Mouse (Mus musculus): ENCODE measurements around the gene Hyal2.
A peak's percentile ranks its signal among the peaks of the same experiment; 100 is the strongest.

The Hyal2 gene

DNA sequence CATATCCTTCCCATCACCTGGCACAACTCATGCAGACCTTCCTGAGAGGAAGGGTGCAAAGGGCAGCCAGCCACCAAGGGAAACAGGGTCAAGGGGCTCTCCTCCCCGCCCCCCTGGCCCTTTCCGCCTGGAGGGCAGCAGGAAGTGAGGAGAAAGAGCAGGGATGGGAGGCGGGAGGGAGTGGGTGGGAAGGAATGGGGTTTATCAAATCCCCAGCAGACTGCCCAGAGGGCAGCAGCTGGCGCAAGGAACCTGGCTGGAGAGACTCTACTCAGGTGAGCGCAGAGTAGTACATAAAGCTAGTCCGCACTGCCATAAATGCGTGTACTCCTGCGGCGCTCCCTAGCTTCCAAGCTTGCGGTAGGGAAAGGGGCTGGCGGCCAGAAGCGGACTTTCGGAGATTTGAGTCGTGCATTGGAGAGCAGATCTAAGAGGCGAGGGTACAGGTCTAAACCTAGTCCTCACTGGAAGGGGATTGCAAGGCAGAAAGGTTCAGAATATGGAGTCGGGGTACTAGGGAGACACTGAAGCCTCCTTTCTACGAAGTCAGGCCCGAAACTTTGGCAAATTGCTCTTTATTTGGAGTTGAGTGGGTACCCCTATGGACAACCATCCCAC lies at the start of gene Hyal2:
TSS of gene Hyal2 (plus strand) at position 244 of the 618 bp plus-strand sequence.
- peak in 1 of 2 experiments; percentile 26 for DNase-seq

DNA sequence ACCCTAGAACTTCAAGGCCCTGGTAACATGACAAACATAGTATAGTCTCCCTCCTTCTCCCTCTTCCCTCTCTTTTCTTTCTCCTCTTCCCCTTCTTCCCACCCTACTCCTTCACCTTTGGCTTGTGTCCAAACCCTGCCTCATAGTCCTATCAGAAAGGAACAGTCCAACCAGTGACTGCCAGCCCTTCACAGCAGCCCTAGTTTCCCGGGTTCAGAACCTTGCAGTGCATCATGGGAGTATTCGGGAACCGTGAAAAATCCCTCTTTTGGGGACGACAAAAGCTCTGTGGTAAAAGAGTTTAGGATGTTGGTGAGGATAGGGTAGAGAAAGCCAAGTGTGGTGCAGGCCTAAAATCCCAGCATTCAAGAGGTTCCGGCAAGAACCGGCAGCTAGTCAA lies 47.4 kb upstream of the Hyal2 start:
- DNase-seq, result no peak

DNA sequence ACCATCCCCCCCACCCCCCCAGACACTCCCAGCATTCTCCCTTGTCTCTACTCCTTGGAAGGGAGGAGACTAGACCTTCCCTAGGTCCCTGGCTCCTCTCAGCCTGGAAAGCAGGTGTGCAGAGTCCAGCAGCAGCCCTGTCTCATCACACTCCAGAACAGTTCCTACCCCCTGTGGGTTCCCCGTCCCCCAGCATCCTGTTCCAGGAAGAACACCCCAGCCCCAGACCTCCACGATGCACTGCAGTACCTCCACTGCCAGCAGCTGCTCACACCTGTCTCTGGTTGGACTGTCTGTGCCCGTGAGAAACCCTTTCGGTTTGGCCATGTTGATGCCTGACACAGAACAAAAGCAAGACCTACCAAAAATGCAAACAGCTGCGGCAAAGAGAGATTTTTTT lies 46.6 kb upstream of the Hyal2 start:
- peak; percentile 61 to 75 for DNase-seq

DNA sequence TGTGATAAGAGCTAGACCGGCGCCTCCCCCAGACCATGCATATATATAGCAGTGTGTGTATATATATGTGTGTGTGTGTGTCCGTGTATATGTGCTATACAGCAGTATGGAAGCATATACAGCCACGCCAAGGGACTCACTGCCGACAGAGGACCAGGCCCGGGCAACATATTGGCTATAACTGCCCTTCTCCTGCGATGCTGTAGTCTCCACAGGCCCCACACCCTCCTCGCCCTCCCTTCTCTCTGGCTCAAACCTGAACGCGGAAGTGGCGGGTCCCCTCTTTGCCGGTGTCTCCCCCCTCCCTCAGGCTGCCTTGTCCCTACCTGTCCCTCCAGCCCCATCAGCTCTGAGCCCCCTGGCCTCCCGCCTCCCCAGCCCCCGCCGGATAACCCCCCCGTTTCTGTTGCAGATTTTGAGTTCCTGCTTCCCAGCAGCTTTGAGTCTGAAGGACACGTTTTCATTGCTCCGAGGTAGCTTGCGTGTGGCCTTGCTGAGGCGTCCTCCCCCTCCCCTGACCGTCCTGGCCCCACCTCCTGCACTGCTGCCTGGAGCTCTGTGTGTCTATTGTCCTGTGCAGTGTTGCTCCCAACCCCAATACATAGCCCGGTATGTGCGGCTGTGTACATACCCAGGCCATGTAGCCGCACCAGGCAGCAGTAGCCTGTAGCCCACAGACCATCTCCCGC lies 45.9 kb upstream of the Hyal2 start:
- DNase-seq, result peak; percentile 63 to 67

DNA sequence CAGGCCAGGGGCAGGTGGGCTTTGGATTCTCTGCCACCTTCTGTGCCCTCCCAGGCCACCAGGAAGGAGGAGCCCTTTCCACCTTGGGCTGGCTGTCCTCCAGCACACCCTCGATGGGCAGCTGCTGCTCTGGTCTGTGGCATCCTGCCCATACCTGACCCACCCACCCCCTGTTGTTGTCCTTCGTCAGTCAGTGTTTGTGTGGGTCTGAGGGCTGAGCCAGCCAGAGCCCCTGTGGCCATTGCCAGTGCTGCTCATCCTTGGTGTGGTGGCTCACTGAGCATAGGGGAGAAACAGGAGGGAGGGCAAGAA lies 45.4 kb upstream of the Hyal2 start:
- peak in 1 of 2 experiments; percentile 29 for DNase-seq

DNA sequence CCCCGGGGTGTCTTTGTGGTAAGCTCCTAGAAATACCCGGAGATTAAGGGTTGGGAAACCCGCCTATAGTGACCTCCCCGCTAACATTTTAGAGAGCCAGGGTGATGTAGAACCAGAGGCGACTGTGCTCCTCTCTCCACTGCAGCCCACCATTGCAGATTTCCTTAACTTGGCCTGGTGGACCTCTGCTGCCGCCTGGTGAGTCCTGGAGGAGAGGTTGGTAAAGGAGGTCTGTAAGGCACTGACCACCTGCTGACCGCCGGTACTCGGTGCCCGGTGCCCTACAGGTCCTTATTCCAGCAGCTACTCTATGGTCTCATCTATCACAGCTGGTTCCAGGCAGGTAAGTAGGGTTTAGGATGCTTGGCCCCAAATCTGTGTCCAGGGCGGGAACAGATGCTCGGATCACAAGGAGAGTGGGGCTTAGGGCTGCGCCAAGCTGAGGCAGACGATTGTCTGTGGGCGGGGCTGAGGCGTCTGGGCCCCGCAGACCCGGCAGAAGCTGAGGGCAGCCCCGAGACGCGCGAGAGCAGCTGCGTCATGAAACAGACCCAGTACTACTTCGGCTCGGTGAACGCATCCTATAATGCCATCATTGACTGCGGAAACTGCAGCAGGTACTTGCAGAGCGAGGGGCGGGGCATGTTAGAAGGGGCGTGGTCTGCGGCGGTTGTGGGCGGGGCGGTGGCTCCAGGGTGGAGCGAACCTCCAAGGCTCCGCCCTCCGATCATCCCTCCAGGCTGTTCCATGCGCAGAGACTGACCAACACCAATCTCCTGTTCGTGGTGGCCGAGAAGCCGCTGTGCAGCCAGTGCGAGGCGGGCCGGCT lies 41.3 kb upstream of the Hyal2 start:
- DNase-seq, result peak; percentile 81 to 83

DNA sequence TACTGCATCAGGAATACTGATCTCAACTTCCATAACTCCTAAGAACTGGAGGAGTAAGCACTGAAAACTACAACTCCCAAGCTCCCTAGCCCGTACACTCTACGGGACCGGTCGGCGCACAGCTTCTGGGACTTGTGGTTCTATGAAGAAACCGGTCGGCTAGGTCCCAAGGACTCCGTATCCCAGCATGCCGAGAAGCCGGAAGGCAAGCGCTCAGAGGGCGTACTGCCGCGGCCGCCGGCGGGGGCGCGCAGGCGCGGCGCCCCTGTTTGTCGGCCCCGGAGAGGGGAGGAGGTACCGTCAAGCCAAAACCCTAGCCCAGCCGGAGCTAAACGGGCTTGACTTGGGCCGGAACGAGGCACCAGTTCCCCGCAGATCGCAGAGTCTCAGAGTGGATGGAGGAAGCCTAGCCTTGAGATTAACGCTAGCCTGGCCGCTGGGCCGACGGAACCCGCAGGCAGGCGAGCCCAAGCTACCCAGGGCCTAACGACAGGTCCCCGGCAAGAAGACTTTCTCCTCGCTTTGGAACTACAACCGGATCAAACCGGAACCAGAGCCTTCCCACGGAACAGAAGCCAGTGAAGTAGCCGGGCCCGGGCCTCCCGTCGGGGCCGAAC lies 33.8 kb upstream of the Hyal2 start, which contains the start of gene Tmem115:
TSS of gene Tmem115 (plus strand) at position 155 of the 617 bp plus-strand sequence.
- peak; percentile 86 to 93 for DNase-seq

DNA sequence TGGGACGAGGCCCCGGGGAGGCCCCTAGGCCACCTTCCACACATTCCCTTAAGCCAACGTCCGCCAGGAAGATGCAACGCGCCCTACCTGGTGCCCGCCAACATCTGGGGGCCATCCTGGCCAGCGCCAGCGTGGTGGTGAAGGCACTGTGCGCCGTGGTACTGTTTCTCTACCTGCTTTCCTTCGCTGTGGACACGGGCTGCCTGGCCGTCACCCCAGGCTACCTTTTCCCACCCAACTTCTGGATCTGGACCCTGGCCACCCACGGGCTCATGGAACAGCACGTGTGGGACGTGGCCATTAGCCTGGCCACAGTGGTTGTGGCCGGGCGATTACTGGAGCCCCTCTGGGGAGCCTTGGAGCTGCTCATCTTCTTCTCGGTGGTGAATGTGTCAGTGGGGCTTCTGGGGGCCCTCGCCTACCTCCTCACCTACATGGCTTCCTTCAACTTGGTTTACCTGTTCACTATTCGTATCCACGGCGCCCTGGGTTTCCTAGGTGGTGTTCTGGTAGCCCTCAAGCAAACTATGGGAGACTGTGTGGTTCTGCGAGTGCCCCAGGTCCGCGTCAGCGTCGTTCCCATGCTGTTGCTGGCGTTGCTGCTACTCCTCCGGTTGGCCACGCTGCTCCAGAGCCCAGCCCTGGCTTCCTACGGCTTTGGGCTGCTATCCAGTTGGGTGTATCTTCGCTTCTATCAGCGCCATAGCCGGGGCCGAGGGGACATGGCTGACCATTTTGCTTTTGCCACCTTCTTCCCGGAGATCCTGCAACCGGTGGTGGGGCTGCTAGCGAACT lies 33.1 kb upstream of the Hyal2 start:
- peak; percentile 30 to 39 for DNase-seq

DNA sequence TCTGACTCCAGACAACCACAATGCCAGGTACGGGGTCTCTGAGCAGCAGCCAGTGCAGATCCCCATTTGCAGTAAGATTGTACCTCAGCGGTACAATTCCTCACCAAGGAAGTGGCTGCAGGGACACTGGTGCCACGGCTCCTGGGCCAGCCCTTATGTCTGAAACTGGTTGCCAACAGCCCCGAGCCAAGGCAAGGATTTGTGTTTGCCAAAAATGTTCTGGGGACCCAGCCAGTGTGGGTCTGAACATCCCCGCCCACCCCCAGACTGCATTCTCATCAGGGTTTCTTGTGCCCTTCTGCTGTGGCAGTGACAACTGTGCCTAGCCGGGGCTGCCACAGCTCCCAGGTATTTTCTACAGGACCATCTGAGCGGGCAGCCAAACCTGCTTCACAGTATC lies 29.5 kb upstream of the Hyal2 start:
- DNase-seq, result no peak

DNA sequence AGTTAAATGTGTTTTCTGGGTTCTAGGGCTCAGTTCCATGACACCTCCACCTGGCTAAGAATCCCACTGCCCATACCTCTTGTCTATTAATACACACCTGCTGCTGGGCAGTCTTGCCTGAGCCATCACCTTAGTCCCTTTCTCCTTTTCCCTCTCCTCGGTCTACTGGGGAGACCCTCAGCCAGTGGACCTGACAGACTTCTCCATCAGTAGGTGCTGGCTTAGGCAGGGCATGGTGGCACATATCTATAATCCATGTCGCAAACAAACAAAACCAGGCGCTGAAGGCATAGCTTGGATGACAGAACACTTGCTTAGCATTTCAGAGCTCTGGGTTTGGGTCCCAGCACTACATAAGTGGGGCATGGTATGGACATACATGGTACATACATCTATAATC lies 29.0 kb upstream of the Hyal2 start:
- no peak for DNase-seq

DNA sequence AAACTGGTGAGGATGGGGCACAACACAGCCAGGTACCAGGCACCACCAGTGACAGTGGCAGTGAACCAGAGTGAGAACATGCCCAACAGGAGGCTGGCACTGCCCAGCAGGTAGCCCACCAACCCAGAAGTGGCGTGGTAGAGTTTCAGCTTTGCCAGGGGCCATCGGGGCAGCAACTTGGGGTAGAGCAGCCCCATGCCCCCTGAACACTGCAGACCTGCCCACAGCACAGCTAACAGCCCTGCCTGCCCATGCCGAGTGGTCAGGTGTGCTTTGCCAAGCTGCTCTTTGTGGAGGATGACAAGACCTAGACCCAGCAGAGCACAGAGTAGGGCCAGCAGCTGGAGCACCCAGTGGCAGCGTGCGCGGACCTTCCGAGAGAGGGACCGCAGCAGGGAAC lies 27.8 kb upstream of the Hyal2 start:
- no peak for DNase-seq

DNA sequence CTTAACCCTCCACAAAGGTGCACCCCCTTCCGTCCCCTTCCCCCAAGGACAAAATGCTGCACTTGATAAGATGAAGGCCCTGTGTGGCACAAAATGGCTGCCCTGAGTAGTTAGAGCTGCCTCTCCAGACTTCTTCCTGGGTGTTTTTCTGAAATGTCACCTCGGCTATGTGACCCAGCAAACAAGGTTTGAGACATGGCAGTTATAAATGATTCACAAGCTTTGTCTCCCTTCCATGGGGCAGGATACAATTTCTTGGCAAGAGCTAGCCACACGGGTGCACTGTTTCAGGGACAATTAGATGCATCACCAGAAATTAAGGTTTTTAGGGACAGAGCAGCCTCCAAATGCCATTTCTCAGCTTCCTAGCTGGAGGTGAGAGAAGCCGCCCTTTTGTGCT lies 27.3 kb upstream of the Hyal2 start:
- no peak for DNase-seq

DNA sequence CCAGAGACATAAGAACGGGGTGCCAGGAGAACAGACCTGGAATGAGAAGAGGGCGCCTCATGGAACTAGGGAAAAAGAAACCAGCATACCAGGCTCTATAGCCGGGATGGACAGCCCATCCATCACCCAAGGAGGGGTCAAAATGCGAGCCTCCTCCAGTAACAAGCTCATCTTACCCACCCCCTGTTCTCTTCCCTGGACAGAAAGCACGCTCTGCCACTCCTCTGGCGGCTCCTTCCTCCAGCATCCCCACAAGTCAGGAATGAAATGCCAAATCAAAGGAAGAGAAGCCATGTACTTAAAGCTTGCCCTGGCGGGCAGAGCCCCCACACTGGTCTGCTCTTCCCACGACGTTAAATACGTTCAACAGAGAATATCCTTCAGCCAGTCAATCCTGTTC lies 26.7 kb upstream of the Hyal2 start:
- no peak for DNase-seq

DNA sequence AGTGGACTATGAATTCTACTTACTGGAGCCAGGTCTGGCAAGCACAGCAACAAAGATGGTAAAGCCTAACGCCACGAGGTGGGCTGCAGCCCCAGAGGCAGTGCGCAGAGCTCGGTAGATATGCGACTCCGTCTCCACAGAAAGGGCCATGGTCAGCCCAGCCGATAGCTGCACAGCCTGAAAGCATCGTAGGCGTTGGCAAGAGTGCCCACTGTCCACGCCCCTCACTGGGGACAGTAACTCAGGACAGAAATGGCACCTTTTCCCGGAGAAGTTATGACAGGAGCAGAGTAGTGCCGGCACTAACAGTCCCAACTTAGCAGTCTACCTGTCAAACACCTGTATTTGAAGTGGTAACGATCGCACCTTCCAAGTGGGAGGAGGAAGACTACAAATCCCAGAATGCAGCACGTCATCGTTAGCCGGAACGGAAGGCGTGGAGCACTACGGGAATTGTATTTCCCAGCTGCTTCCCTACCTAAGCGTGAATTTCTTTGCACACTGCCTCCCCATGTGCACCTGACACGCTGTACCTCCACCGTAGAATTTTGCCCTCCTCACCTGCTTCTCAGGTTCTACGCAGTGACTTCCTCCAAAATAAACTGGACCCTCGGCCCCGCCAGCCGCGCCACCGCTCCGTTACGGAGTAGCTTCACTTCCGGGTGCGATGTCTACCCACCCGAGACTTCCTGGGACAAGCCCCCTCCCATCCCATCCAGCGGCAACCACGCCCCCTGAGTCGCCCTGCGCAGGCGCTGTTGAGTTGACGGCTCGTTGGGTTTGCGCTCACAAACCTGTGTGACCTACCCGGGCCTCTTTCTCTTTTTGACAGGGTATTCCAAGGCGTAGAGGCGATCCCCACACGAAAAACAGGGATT lies 26.0 kb upstream of the Hyal2 start, which contains the start of the genes Cyb561d2 and Nprl2:
TSS of gene Cyb561d2 (minus strand) at position 720 of the 878 bp plus-strand sequence.
TSS of gene Nprl2 (plus strand) at position 753 of the 878 bp plus-strand sequence.
- peak; percentile 97 for DNase-seq

DNA sequence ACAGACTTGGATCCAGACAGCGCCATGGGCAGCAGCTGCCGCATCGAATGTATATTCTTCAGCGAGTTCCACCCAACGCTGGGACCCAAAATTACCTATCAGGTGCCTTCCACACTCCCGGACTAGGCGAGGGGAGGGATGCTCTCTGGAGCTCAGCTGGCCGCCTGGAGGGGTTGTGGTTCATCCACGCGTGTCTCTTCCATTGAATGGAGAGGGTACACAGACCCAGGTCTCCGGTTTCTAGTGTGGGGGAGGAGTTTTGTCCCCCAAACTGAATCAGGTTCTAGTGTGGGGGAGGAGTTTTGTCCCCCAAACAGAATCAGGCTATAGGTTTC lies 25.4 kb upstream of the Hyal2 start:
- DNase-seq, result no peak

DNA sequence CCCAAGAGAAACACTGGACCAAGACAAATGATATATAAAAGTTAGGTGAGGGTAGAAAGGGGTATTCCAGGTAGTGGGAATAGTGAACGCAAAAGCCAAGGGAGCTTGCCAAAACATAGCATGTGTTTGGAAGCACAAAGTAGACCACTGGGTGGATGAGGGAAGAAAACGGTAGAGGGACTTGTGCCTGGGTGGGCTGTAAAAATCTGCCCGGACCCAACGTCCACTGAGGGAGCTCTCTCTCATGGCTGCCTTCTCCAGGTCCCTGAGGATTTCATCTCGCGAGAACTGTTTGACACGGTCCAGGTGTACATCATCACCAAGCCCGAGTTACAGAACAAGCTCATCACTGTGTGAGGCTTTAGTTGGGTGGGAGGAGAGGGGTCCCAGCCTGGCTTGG lies 25.0 kb upstream of the Hyal2 start:
- no peak for DNase-seq

DNA sequence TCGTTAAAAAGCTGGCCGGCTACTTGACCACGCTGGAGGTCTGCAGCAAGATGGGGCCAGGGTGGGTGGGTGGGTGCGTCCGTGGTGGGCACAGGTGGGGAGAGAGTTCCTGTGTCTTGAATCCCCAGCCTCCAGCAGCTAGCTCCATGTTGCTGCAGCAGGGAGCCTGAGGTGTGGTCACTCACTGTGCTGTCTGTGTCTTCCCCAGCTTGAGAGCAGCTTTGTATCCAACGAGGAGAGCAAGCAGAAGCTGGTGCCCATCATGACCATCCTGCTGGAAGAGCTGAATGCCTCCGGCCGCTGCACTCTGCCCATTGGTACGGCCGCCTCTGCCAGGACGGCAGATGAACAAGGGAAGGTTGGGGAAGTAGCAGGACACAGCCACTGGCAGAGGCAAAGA lies 24.4 kb upstream of the Hyal2 start:
- no peak for DNase-seq

DNA sequence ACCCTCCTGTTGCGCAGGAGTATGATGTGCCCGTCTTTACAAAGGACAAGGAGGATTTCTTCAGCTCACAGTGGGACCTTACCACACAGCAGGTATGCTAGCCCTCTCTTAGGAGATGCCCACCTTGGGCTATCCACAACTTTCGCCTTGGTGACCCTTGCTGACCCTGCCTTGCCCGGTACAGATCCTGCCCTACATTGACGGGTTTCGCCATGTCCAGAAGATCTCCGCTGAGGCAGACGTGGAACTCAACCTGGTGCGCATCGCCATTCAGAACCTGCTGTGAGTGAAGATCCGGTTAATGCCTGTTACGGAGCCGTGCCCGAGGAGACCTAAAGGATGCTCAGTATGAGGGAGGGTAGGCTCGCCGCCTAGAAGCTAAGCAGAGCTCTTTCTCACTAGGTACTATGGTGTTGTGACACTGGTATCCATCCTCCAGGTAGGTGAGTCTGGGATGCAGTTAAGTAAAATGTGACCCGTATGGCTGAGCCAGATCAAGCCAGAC lies 23.5 kb upstream of the Hyal2 start:
- DNase-seq, result no peak

DNA sequence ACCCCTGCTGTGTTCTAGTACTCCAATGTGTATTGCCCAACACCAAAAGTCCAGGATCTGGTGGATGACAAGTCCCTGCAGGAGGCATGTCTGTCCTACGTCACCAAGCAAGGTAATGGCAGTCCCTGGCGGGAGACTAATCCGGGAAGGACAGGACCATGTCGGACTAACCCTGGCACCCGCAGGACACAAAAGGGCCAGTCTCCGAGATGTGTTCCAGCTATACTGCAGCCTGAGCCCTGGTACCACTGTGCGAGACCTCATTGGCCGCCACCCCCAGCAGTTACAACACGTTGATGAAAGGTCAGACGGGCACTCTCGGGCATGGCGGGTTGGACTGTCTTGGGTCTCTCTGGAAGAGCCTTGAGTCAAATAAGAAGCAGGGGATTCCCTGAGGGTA lies 23.0 kb upstream of the Hyal2 start:
- no peak for DNase-seq

DNA sequence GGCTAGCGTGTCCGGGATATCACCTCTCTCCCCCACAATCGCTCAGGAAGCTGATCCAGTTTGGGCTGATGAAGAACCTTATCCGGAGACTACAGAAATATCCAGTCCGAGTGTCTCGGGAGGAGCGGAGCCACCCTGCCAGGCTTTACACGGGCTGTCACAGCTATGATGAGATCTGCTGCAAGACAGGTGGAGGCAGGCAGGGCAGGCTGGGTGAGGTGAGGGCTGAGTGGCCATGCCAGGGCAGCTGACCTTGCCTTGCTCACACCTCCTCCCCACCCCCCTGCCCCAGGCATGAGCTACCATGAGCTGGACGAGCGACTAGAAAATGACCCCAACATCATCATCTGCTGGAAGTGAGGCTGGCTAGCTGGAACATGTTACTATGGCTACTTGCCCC lies 22.5 kb upstream of the Hyal2 start:
- DNase-seq, result no peak

DNA sequence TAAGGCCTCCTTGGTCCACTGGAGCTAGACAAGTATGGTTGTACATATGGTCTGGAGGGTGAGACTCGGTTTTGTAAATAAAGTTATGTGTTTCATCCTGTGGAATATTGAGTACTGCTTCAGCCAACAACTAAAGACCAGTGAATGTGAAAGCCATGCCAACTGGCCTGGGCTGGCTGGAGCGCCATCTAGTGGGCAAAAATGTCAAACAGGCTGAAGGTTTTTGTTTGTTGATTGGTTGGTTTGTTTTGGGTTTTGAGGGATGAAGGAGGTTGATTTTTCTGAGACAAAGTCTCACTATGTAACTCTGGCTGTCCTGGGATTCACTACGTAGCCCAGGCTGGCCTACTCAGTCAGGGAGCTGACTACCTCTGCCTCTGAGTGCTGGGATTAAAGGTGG lies 22.1 kb upstream of the Hyal2 start:
- DNase-seq, result peak; percentile 66 to 72

Data from thymus, postnatal 36 days (tissue).